Mouse (Mus musculus): ENCODE results near the gene Gnb5. TPM values are rescaled to one million over a fixed set of nuclear protein-coding genes. Genes with fewer than 3 reads are reported as not detected.

The Gnb5 gene
- polyA plus RNA-seq, 1 experiment from 2014 or later = 16.1 TPM

GRCm38 (mm10) chr9:75307015-75307414 is 927 bp downstream of the Gnb5 start:
- H3K36me3 ChIP-seq (ENCODE audit: control insufficient read depth, insufficient read depth, low read length) = no peaks in the 10 kb centered on the region
- no peak overlapping the region for H3K4me2 ChIP-seq (replicated peaks; ENCODE audit: low read depth)
- H3K27me3 ChIP-seq (ENCODE audit: control insufficient read depth, insufficient read depth, low read length) = no peaks in the 10 kb centered on the region
- no peaks in the 10 kb centered on the region for H3K4me1 ChIP-seq (replicated peaks; ENCODE audit: control insufficient read depth, insufficient read depth)
- DNase-seq (ENCODE audit: low spot score) = no peak
- H3K9ac ChIP-seq (ENCODE audit: low read length) = no peak overlapping the region
- no peak for ATAC-seq (ENCODE audit: low FRiP score, low TSS enrichment)
- no peak for TF ChIP-seq EP300 (optimal IDR thresholded peaks at IDR 0.05)
- no peak overlapping the region for H3K4me3 ChIP-seq (ENCODE audit: low read depth, low read length)
- no peaks in the 10 kb centered on the region for H3K9me3 ChIP-seq (ENCODE audit: control insufficient read depth, low read length)
- H3K27ac ChIP-seq (replicated peaks) = no peak overlapping the region
- 80% methylated on average over 5 of the region's 5 CpGs for WGBS

DNA sequence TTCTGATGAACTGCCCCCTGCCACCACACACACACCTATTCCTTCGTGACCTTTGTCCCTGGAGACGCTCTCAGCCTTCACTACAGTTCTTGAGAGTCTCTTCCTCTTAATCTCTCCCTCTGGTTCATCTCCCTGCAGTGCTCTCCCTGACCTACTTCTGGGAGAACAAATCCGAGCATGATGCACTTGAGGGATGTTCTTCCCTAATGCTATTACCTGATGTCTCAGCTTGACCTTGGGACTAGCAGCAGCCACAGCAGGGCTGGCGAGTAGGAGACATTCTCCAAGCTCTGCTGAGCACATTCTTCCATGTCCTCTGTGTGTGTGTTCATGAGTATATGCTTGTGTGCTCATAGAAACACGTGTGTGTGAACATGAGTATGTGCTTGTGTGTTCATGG is 2.5 kb downstream of the Gnb5 start:
- 58% methylated on average over 5 of the region's 5 CpGs for WGBS
- no peak for TF ChIP-seq CTCF (IDR thresholded peaks at IDR 0.05; ENCODE audit: low read depth)
- TF ChIP-seq EP300 (optimal IDR thresholded peaks at IDR 0.05) = no peak
- no peak overlapping the region for H3K9ac ChIP-seq (ENCODE audit: low read length)
- no peak for DNase-seq (ENCODE audit: low spot score)
- H3K36me3 ChIP-seq (ENCODE audit: control insufficient read depth, insufficient read depth, low read length) = no peaks in the 10 kb centered on the region
- H3K9me3 ChIP-seq (ENCODE audit: control insufficient read depth, low read length) = no peaks in the 10 kb centered on the region
- ATAC-seq (ENCODE audit: low FRiP score, low TSS enrichment) = no peak
- H3K4me1 ChIP-seq (replicated peaks; ENCODE audit: control insufficient read depth, insufficient read depth) = no peaks in the 10 kb centered on the region
- H3K27ac ChIP-seq (replicated peaks) = no peak overlapping the region
- no peak overlapping the region for H3K4me3 ChIP-seq (ENCODE audit: low read depth, low read length)
- H3K27me3 ChIP-seq (ENCODE audit: control insufficient read depth, insufficient read depth, low read length) = no peaks in the 10 kb centered on the region
- H3K4me2 ChIP-seq (replicated peaks; ENCODE audit: low read depth) = no peak overlapping the region

GRCm38 (mm10) chr9:75312008-75312407 is 5.9 kb downstream of the Gnb5 start:
- WGBS = 22% methylated on average over 4 of the region's 4 CpGs
- no peaks in the 10 kb centered on the region for H3K36me3 ChIP-seq (ENCODE audit: control insufficient read depth, insufficient read depth, low read length)
- peak; percentile 82 for DNase-seq (ENCODE audit: low spot score)
- H3K4me1 ChIP-seq (replicated peaks; ENCODE audit: control insufficient read depth, insufficient read depth) = no peaks in the 10 kb centered on the region
- H3K9me3 ChIP-seq (ENCODE audit: control insufficient read depth, low read length) = no peaks in the 10 kb centered on the region
- no peak overlapping the region for H3K4me2 ChIP-seq (replicated peaks; ENCODE audit: low read depth)
- H3K27ac ChIP-seq (replicated peaks) = no peak overlapping the region
- H3K9ac ChIP-seq (ENCODE audit: low read length) = no peak overlapping the region
- peak; percentile 89 for TF ChIP-seq CTCF (IDR thresholded peaks at IDR 0.05; ENCODE audit: low read depth)
- TF ChIP-seq EP300 (optimal IDR thresholded peaks at IDR 0.05) = no peak
- no peak for ATAC-seq (ENCODE audit: low FRiP score, low TSS enrichment)
- no peaks in the 10 kb centered on the region for H3K27me3 ChIP-seq (ENCODE audit: control insufficient read depth, insufficient read depth, low read length)
- no peak overlapping the region for H3K4me3 ChIP-seq (ENCODE audit: low read depth, low read length)

- Histone ChIP-seq H3K4me1 (replicated peaks; ENCODE audit: control insufficient read depth, insufficient read depth) (no peaks in the 10 kb centered on the region), H3K4me2 (replicated peaks; ENCODE audit: low read depth) (peak overlapping the region; percentile 76), H3K4me3 (ENCODE audit: low read depth, low read length) (peak overlapping the region; percentile 69), H3K9me3 (ENCODE audit: control insufficient read depth, low read length) (no peaks in the 10 kb centered on the region), H3K9ac (ENCODE audit: low read length) (peak overlapping the region; percentile 70; the same call in 1 of the 2 replicates), H3K27ac (replicated peaks) (peak overlapping the region; percentile 84; the same call in 1 of the 2 replicates), H3K27me3 (ENCODE audit: control insufficient read depth, insufficient read depth, low read length) (no peaks in the 10 kb centered on the region), H3K36me3 (ENCODE audit: control insufficient read depth, insufficient read depth, low read length) (no peaks in the 10 kb centered on the region)
- 31% methylated on average over 11 of the region's 11 CpGs for WGBS
- DNase-seq (ENCODE audit: low spot score) = no peak
- TF ChIP-seq EP300 (optimal IDR thresholded peaks at IDR 0.05) = no peak
- no peak for TF ChIP-seq CTCF (IDR thresholded peaks at IDR 0.05; ENCODE audit: low read depth)
- ATAC-seq (ENCODE audit: low FRiP score, low TSS enrichment) = no peak
Observed at GRCm38 (mm10) chr9:75313138-75313831, 7.2 kb downstream of the Gnb5 start.

- Histone ChIP-seq H3K27me3 (ENCODE audit: control insufficient read depth, insufficient read depth, low read length) (no peaks in the 10 kb centered on the region), H3K4me1 (replicated peaks; ENCODE audit: control insufficient read depth, insufficient read depth) (no peaks in the 10 kb centered on the region), H3K36me3 (ENCODE audit: control insufficient read depth, insufficient read depth, low read length) (no peaks in the 10 kb centered on the region), H3K4me2 (replicated peaks; ENCODE audit: low read depth) (peak overlapping the region; percentile 76), H3K4me3 (ENCODE audit: low read depth, low read length) (peak overlapping the region; percentile 69), H3K9ac (ENCODE audit: low read length) (peak overlapping the region; percentile 70), H3K27ac (replicated peaks) (peak overlapping the region; percentile 84), H3K9me3 (ENCODE audit: control insufficient read depth, low read length) (no peaks in the 10 kb centered on the region)
- ATAC-seq (ENCODE audit: low FRiP score, low TSS enrichment) (peak; percentile 68), DNase-seq (ENCODE audit: low spot score) (peak; percentile 82)
- TF ChIP-seq CTCF (IDR thresholded peaks at IDR 0.05; ENCODE audit: low read depth) (peak; percentile 31; the same call in 1 of the 2 replicates), EP300 (optimal IDR thresholded peaks at IDR 0.05) (no peak)
- 1% methylated on average over 52 of the region's 52 CpGs for whole genome bisulfite sequencing
Observed at GRCm38 (mm10) chr9:75313832-75314516, 7.9 kb downstream of the Gnb5 start.

All from stomach, postnatal 0 days (tissue).